Mouse (Mus musculus): ENCODE measurements around the gene Dnase2a. TPM values are rescaled to one million over a fixed set of nuclear protein-coding genes. Genes with fewer than 3 reads are reported as not detected.
A peak's percentile ranks its signal among the peaks of the same experiment; 100 is the strongest.
"Not testable (repeated sequence)": the region's sequence is repeated elsewhere in the genome, so short reads cannot be mapped to it uniquely, and the experiment has no call there.

Dnase2a gene
- polyA plus RNA-seq, 1 experiment from 2014 or later: 6.6 TPM

- H3K27ac ChIP-seq: peak within 1 kb of the TSS; percentile 87
- peaks cover 28% of the 10 kb centered on the region for H3K36me3 ChIP-seq
- H3K4me1 ChIP-seq (replicated peaks): peaks cover 26% of the 10 kb centered on the region
- no peaks in the 10 kb centered on the region for H3K9me3 ChIP-seq
- under 1% methylated on average over 11 of the region's 11 CpGs for WGBS
- peak within 1 kb of the TSS; percentile 74 for H3K4me3 ChIP-seq
- no peaks in the 10 kb centered on the region for H3K27me3 ChIP-seq (ENCODE audit: insufficient read depth, poor library complexity, severe bottlenecking)
- DNase-seq (ENCODE audit: low spot score): peak; percentile 90
Observed at GRCm38 (mm10) chr8:84893709-84894134, 14.6 kb upstream of the Dnase2a start, which contains the start of gene Gcdh. Gene Gcdh, minus strand, starts transcription at chr8:84893921.

- Histone ChIP-seq H3K27me3 (ENCODE audit: insufficient read depth, poor library complexity, severe bottlenecking) (peaks cover 10% of the 10 kb centered on the region), H3K9me3 (no peaks in the 10 kb centered on the region), H3K4me3 (no peak overlapping the region), H3K27ac (no peak overlapping the region), H3K36me3 (peaks cover 10% of the 10 kb centered on the region), H3K4me1 (replicated peaks) (peaks cover 26% of the 10 kb centered on the region)
- WGBS: 89% methylated on average over 5 of the region's 5 CpGs
- DNase-seq (ENCODE audit: low spot score): no peak
Observed at GRCm38 (mm10) chr8:84895963-84896362, 12.4 kb upstream of the Dnase2a start.

GRCm38 (mm10) chr8:84901071-84901470, 7.3 kb upstream of the Dnase2a start:
- H3K27ac ChIP-seq: peak overlapping the region; percentile 50; the same call in 1 of the 2 replicates
- peaks cover 16% of the 10 kb centered on the region for H3K4me1 ChIP-seq (replicated peaks)
- 63% methylated on average over 4 of the region's 4 CpGs for WGBS
- H3K4me3 ChIP-seq: no peak overlapping the region
- H3K9me3 ChIP-seq: no peaks in the 10 kb centered on the region
- H3K27me3 ChIP-seq (ENCODE audit: insufficient read depth, poor library complexity, severe bottlenecking): peaks cover 50% of the 10 kb centered on the region
- no peak for DNase-seq (ENCODE audit: low spot score)
- no peaks in the 10 kb centered on the region for H3K36me3 ChIP-seq

GRCm38 (mm10) chr8:84901752-84902151, 6.6 kb upstream of the Dnase2a start, which contains the start of gene Klf1:
Gene Klf1, plus strand, starts transcription at chr8:84901928.
- Histone ChIP-seq H3K9me3 (no peaks in the 10 kb centered on the region), H3K4me1 (replicated peaks) (peaks cover 16% of the 10 kb centered on the region), H3K36me3 (no peaks in the 10 kb centered on the region), H3K4me3 (peak within 1 kb of the TSS; percentile 71), H3K27me3 (ENCODE audit: insufficient read depth, poor library complexity, severe bottlenecking) (peaks cover 50% of the 10 kb centered on the region), H3K27ac (peak within 1 kb of the TSS; percentile 89)
- WGBS: 82% methylated on average over 3 of the region's 3 CpGs
- DNase-seq (ENCODE audit: low spot score): no peak

GRCm38 (mm10) chr8:84902367-84902919, 5.9 kb upstream of the Dnase2a start:
- H3K36me3 ChIP-seq: no peaks in the 10 kb centered on the region
- peak overlapping the region; percentile 71 for H3K4me3 ChIP-seq
- 3% methylated on average over 24 of the region's 24 CpGs for WGBS
- peaks cover 16% of the 10 kb centered on the region for H3K4me1 ChIP-seq (replicated peaks)
- H3K9me3 ChIP-seq: no peaks in the 10 kb centered on the region
- DNase-seq (ENCODE audit: low spot score): no peak
- peaks cover 50% of the 10 kb centered on the region for H3K27me3 ChIP-seq (ENCODE audit: insufficient read depth, poor library complexity, severe bottlenecking)
- H3K27ac ChIP-seq: peak overlapping the region; percentile 89

- H3K27me3 ChIP-seq (ENCODE audit: insufficient read depth, poor library complexity, severe bottlenecking): peaks cover 50% of the 10 kb centered on the region
- peak overlapping the region; percentile 71 for H3K4me3 ChIP-seq
- H3K4me1 ChIP-seq (replicated peaks): peaks cover 18% of the 10 kb centered on the region
- WGBS: under 1% methylated on average over 68 of the region's 68 CpGs
- peak; percentile 93 for DNase-seq (ENCODE audit: low spot score)
- no peaks in the 10 kb centered on the region for H3K9me3 ChIP-seq
- peak overlapping the region; percentile 89 for H3K27ac ChIP-seq
- H3K36me3 ChIP-seq: no peaks in the 10 kb centered on the region
Observed at GRCm38 (mm10) chr8:84902920-84903661, 5.3 kb upstream of the Dnase2a start.

GRCm38 (mm10) chr8:84904351-84904750, 4.0 kb upstream of the Dnase2a start:
- Histone ChIP-seq H3K4me1 (replicated peaks) (peaks cover 29% of the 10 kb centered on the region), H3K27ac (no peak overlapping the region), H3K9me3 (no peaks in the 10 kb centered on the region), H3K4me3 (no peak overlapping the region), H3K27me3 (ENCODE audit: insufficient read depth, poor library complexity, severe bottlenecking) (peaks cover 57% of the 10 kb centered on the region), H3K36me3 (no peaks in the 10 kb centered on the region)
- DNase-seq (ENCODE audit: low spot score): no peak
- 94% methylated on average over 7 of the region's 7 CpGs for WGBS

GRCm38 (mm10) chr8:84907037-84907436, 1.3 kb upstream of the Dnase2a start:
- Histone ChIP-seq H3K27ac (no peak overlapping the region), H3K9me3 (no peaks in the 10 kb centered on the region), H3K4me1 (replicated peaks) (peaks cover 32% of the 10 kb centered on the region), H3K36me3 (peaks cover 7% of the 10 kb centered on the region; the same call in 1 of the 2 replicates), H3K27me3 (ENCODE audit: insufficient read depth, poor library complexity, severe bottlenecking) (peaks cover 63% of the 10 kb centered on the region), H3K4me3 (no peak overlapping the region)
- DNase-seq (ENCODE audit: low spot score): no peak
- 92% methylated on average over 9 of the region's 9 CpGs for WGBS

GRCm38 (mm10) chr8:84907493-84907892, 867 bp upstream of the Dnase2a start:
- Histone ChIP-seq H3K36me3 (peaks cover 11% of the 10 kb centered on the region; the same call in 1 of the 2 replicates), H3K9me3 (no peaks in the 10 kb centered on the region), H3K4me1 (replicated peaks) (peaks cover 33% of the 10 kb centered on the region), H3K4me3 (no peak overlapping the region), H3K27me3 (ENCODE audit: insufficient read depth, poor library complexity, severe bottlenecking) (peaks cover 63% of the 10 kb centered on the region), H3K27ac (no peak overlapping the region)
- no peak for DNase-seq (ENCODE audit: low spot score)
- WGBS: 84% methylated on average over 8 of the region's 8 CpGs

- H3K27ac ChIP-seq: peak overlapping the region; percentile 83
- peak; percentile 23 for DNase-seq (ENCODE audit: low spot score)
- H3K27me3 ChIP-seq (ENCODE audit: insufficient read depth, poor library complexity, severe bottlenecking): peaks cover 67% of the 10 kb centered on the region
- H3K9me3 ChIP-seq: not testable (repeated sequence)
- H3K36me3 ChIP-seq: peaks cover 15% of the 10 kb centered on the region; the same call in 1 of the 2 replicates
- H3K4me3 ChIP-seq: peak overlapping the region; percentile 62
- H3K4me1 ChIP-seq (replicated peaks): peaks cover 33% of the 10 kb centered on the region
- WGBS: 32% methylated on average over 7 of the region's 7 CpGs
Observed at GRCm38 (mm10) chr8:84907979-84908378, 381 bp upstream of the Dnase2a start.

- H3K27me3 ChIP-seq (ENCODE audit: insufficient read depth, poor library complexity, severe bottlenecking): peaks cover 71% of the 10 kb centered on the region
- WGBS: 49% methylated on average over 20 of the region's 20 CpGs
- DNase-seq (ENCODE audit: low spot score): no peak
Observed at GRCm38 (mm10) chr8:84909162-84909767, 905 bp downstream of the Dnase2a start.

GRCm38 (mm10) chr8:84909949-84910348, 1.6 kb downstream of the Dnase2a start:
- H3K27me3 ChIP-seq (ENCODE audit: insufficient read depth, poor library complexity, severe bottlenecking): peaks cover 71% of the 10 kb centered on the region
- DNase-seq (ENCODE audit: low spot score): no peak
- H3K4me3 ChIP-seq: no peak overlapping the region
- 78% methylated on average over 5 of the region's 5 CpGs for WGBS
- peaks cover 35% of the 10 kb centered on the region for H3K4me1 ChIP-seq (replicated peaks)
- H3K27ac ChIP-seq: no peak overlapping the region
- 0 out of 2 replicates have a peak, but pooled peaks cover 5% of the 10 kb centered on the region for H3K9me3 ChIP-seq
- H3K36me3 ChIP-seq: peaks cover 15% of the 10 kb centered on the region; the same call in 1 of the 2 replicates

More at GRCm38 (mm10) chr8:84909162-84909767, 905 bp downstream of the Dnase2a start:
- Histone ChIP-seq H3K4me3 (peak overlapping the region; percentile 62), H3K36me3 (peaks cover 15% of the 10 kb centered on the region; the same call in 1 of the 2 replicates), H3K27ac (peak overlapping the region; percentile 83; the same call in 1 of the 2 replicates), H3K9me3 (0 out of 2 replicates have a peak, but pooled peaks cover 4% of the 10 kb centered on the region), H3K4me1 (replicated peaks) (peaks cover 35% of the 10 kb centered on the region)

Data from hindbrain, embryonic 10.5 days (tissue).